Mouse (Mus musculus) spleen, adult 12 weeks (tissue): ENCODE measurements around the gene Ntn3.

Experiments used
- DNase-seq: peaks from one replicate; pipeline ENCODE4 v3.0.0; 2022; ENCODE audit warnings: low spot score

Ntn3 gene

GRCm38 (mm10) chr17:24190934-24191333, 18.4 kb downstream of the Ntn3 start:
- DNase-seq = no peak

GRCm38 (mm10) chr17:24174259-24174658, 35.1 kb downstream of the Ntn3 start:
- DNase-seq = no peak

- DNase-seq = peak; percentile 56
These were observed 35.9 kb downstream of the Ntn3 start for GRCm38 (mm10) chr17:24173423-24173822.

- no peak for DNase-seq
These were observed 37.6 kb downstream of the Ntn3 start for GRCm38 (mm10) chr17:24171738-24172137.

GRCm38 (mm10) chr17:24170729-24171128, 38.6 kb downstream of the Ntn3 start:
- no peak for DNase-seq

- DNase-seq = no peak
These were observed 39.2 kb downstream of the Ntn3 start for GRCm38 (mm10) chr17:24170125-24170524.

GRCm38 (mm10) chr17:24169317-24170065, 39.8 kb downstream of the Ntn3 start, which contains the start of gene Atp6v0c:
Gene Atp6v0c, minus strand, starts transcription at chr17:24169702.
- peak; percentile 95 for DNase-seq

- DNase-seq = peak; percentile 50
These were observed 40.6 kb downstream of the Ntn3 start for GRCm38 (mm10) chr17:24168590-24169277.

- DNase-seq = no peak
These were observed 41.3 kb downstream of the Ntn3 start for GRCm38 (mm10) chr17:24167891-24168505.

- DNase-seq = no peak
These were observed 42.2 kb downstream of the Ntn3 start for GRCm38 (mm10) chr17:24167120-24167519.

GRCm38 (mm10) chr17:24164566-24165259, 44.6 kb downstream of the Ntn3 start:
- DNase-seq = no peak

GRCm38 (mm10) chr17:24163176-24163962, 46.0 kb downstream of the Ntn3 start, which contains the start of gene Amdhd2:
Gene Amdhd2, minus strand, starts transcription at chr17:24163766.
- DNase-seq = peak; percentile 83

GRCm38 (mm10) chr17:24162584-24163175, 46.7 kb downstream of the Ntn3 start:
- no peak for DNase-seq

GRCm38 (mm10) chr17:24161466-24161865, 47.9 kb downstream of the Ntn3 start:
- no peak for DNase-seq

- DNase-seq = no peak
These were observed 51.8 kb downstream of the Ntn3 start for GRCm38 (mm10) chr17:24157526-24157925.

- no peak for DNase-seq
These were observed 52.2 kb downstream of the Ntn3 start for GRCm38 (mm10) chr17:24157121-24157520.

GRCm38 (mm10) chr17:24156394-24156793, 52.9 kb downstream of the Ntn3 start:
- no peak for DNase-seq

- no peak for DNase-seq
These were observed 53.6 kb downstream of the Ntn3 start for GRCm38 (mm10) chr17:24155742-24156141.

GRCm38 (mm10) chr17:24154463-24154862, 54.9 kb downstream of the Ntn3 start:
- DNase-seq = no peak
